8 mouse cellular contexts compared by ENCODE assay signal in the genomic region with DNA sequence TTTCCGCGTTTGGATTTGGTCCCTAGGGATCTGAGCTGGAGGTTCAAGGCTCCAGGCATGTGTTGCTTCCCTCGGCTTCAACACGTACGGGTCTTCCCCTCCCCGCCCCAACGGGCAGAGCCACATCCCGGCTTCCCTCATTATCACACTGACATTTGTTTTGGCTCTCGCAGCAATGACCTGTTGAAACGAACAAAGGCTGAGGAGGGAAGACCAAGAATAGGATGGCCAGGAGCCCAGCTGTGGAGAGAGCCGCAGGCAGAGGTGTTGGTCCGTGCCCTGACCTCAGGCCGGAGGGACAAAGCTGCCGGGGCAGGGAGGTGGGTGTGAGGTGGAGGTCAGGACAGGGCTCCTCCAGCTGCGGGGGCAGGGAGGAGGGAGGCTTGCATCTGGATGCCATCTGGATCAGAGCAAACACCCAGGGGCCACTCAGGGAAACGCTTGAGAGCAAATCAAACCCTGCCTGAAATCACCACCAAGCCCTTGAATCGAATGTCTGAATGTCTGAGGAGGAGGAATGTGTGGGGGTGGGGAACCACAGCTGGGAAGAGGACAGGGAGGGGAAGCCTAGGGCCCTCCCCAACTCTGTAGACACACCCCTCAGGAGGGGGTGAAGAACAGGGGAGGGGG.
DNase-seq lines count a peak whose midpoint lies in the region; ATAC-seq lines count a peak whose summit lies in the region.

No protein-coding gene starts in this region.

- H3K4me1 ChIP-seq in embryonic facial prominence, embryonic 10.5 days = peaks cover 55% of the 10 kb centered on the region
- peaks cover 17% of the 10 kb centered on the region for H3K4me1 ChIP-seq in hindbrain, embryonic 13.5 days (replicated peaks)
- peaks cover 16% of the 10 kb centered on the region for H3K4me1 ChIP-seq in liver, embryonic 11.5 days (replicated peaks; ENCODE audit: control insufficient read depth, insufficient read depth, low read length)

- no peak for ATAC-seq in hindbrain, embryonic 13.5 days (ENCODE audit: low FRiP score)
- no peak for ATAC-seq in liver, embryonic 11.5 days (replicated peaks; ENCODE audit: low FRiP score)
- ATAC-seq in erythroid progenitor cell, adult 5-6 weeks (replicated peaks; ENCODE audit: low FRiP score, poor library complexity, severe bottlenecking) = no peak

- H3K9ac ChIP-seq in hindbrain, embryonic 13.5 days = no peak overlapping the region; the same call in 1 of the 2 replicates
- peak overlapping the region; percentile 42; the same call in 1 of the 2 replicates for H3K9ac ChIP-seq in liver, embryonic 11.5 days (ENCODE audit: low read depth, low read length)

- H3K27ac ChIP-seq in embryonic facial prominence, embryonic 10.5 days (replicated peaks) = peak overlapping the region; percentile 87
- no peak overlapping the region for H3K27ac ChIP-seq in hindbrain, embryonic 13.5 days
- no peak overlapping the region for H3K27ac ChIP-seq in liver, embryonic 11.5 days (ENCODE audit: low read depth, low read length)

- 0 out of 2 replicates have a peak overlapping the region, but pooled peaks have one; percentile 8 for H3K4me2 ChIP-seq in hindbrain, embryonic 13.5 days
- H3K4me2 ChIP-seq in liver, embryonic 11.5 days = peak overlapping the region; percentile 35

- H3K27me3 ChIP-seq in embryonic facial prominence, embryonic 10.5 days (replicated peaks; ENCODE audit: low read depth, poor library complexity, severe bottlenecking) = peaks cover 38% of the 10 kb centered on the region
- H3K27me3 ChIP-seq in hindbrain, embryonic 13.5 days = peaks cover 20% of the 10 kb centered on the region
- peaks cover 4% of the 10 kb centered on the region for H3K27me3 ChIP-seq in liver, embryonic 11.5 days (replicated peaks; ENCODE audit: control insufficient read depth, insufficient read depth, low read length)

- peak overlapping the region; percentile 35 for H3K4me3 ChIP-seq in embryonic facial prominence, embryonic 10.5 days
- H3K4me3 ChIP-seq in hindbrain, embryonic 13.5 days = no peak overlapping the region
- no peak overlapping the region for H3K4me3 ChIP-seq in liver, embryonic 11.5 days (ENCODE audit: low read depth, low read length)

- 2% methylated on average over 17 of the region's 17 CpGs for WGBS in embryonic facial prominence, embryonic 10.5 days
- 3% methylated on average over 17 of the region's 17 CpGs for WGBS in hindbrain, embryonic 13.5 days
- 16% methylated on average over 17 of the region's 17 CpGs for WGBS in liver, embryonic 11.5 days

- peak; percentile 61 for DNase-seq in ES-CJ7 (ENCODE audit: low read depth, low spot score)
- DNase-seq in embryonic facial prominence, embryonic 10.5 days (ENCODE audit: low spot score) = peak; percentile 89
- no peak for DNase-seq in liver, embryonic 11.5 days (ENCODE audit: low spot score)
- peak; percentile 40 for DNase-seq in skeletal muscle tissue, adult 2 months (ENCODE audit: low read depth, low spot score)
- DNase-seq in urinary bladder, postnatal 4 days (ENCODE audit: low spot score in 2 of 2) = no peak
- no peak for DNase-seq in left cerebral cortex, adult 18-20 months (ENCODE audit: low spot score in 2 of 2)

- no peaks in the 10 kb centered on the region for H3K9me3 ChIP-seq in embryonic facial prominence, embryonic 10.5 days
- no peaks in the 10 kb centered on the region for H3K9me3 ChIP-seq in hindbrain, embryonic 13.5 days
- no peaks in the 10 kb centered on the region for H3K9me3 ChIP-seq in liver, embryonic 11.5 days (ENCODE audit: control insufficient read depth, low read length)

- no peaks in the 10 kb centered on the region for H3K36me3 ChIP-seq in embryonic facial prominence, embryonic 10.5 days (replicated peaks)
- H3K36me3 ChIP-seq in hindbrain, embryonic 13.5 days = no peaks in the 10 kb centered on the region
- no peaks in the 10 kb centered on the region for H3K36me3 ChIP-seq in liver, embryonic 11.5 days (ENCODE audit: control insufficient read depth, insufficient read depth, low read length)

Comparison
In these comparisons a context has a peak if more than half of its experiments do, and no peak if none do; other contexts are left out.
1. DNase-seq: peak in ES-CJ7 (single experiment), embryonic facial prominence, embryonic 10.5 days (single experiment) and skeletal muscle tissue, adult 2 months (single experiment); none in liver, embryonic 11.5 days (single experiment), urinary bladder, postnatal 4 days (0 of 2) and left cerebral cortex, adult 18-20 months (0 of 2).